Mouse (Mus musculus): ENCODE measurements around the gene Il17ra. TPM values are rescaled to one million over a fixed set of nuclear protein-coding genes. Genes with fewer than 3 reads are reported as not detected.

Il17ra gene
- polyA plus RNA-seq, 1 experiment: 7.3 TPM

DNA sequence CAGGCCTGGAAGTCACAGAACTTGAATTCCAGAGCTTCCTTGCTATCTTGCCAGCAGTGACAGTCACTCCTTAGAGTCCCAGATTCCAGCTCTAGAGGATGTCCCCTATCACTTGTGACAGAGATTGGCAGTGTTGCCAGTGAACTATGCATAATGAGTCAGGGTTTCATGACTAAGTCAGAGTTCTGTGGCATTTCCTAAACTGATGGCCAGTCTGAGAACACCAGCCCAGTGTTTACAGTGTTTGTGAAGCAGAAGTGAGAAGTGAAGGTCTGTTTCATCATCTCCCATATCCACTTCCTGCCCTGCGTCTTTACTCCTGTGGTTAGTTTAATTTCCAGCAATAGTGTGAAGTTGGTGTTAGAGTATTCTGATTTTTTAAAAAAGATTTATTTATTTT lies 7.6 kb downstream of the Il17ra start:
- DNase-seq (ENCODE audit: low spot score): no peak

GRCm38 (mm10) chr6:120471991-120472441 lies 9.0 kb downstream of the Il17ra start:
- no peak for DNase-seq (ENCODE audit: low spot score)

DNA sequence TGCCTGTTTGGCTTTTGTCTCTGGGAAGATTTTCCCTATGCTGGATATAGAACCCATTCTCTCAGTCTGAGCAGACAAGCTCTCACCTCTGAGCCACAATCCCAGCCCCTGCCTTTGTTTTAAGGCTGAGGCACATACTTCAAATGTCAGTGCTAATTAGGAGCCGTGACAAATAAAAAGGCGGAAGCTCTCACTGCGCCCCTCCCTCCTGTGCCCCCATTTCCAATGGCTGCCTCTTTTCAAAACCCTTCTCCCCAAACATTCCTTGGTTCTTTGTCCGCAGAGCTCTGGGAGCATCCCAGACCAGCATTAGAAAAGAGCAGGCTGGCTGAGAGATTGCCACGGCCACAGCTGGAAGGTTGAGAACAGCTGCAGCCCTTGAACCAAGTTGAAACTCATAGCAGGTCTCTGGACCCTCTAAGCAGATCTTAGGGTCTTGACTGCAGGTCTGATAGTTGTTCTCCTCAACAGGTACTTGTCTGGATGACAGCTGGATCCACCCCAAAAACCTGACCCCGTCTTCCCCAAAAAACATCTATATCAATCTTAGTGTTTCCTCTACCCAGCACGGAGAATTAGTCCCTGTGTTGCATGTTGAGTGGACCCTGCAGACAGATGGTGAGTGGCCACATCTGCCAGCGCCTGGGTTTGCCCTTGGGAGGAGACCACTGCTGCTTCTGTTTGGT lies 9.6 kb downstream of the Il17ra start:
- no peak for DNase-seq (ENCODE audit: low spot score)

DNA sequence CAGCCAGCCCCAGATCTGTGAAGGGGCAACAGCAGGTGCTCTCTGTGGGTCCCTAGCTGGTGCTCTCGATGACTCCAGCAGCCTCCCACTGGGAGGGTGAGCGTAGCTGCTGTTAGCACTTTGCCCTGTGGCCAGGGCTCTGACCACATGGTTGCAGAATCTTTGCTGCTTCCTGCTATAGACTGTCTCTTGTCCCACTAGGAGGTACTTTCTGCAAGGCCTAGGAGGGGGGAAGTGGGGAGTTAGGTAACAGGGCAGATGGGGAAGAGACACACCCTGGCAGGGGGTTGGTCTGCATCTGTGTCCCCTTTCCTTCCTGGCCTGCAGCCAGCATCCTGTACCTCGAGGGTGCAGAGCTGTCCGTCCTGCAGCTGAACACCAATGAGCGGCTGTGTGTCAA lies 10.4 kb downstream of the Il17ra start:
- DNase-seq (ENCODE audit: low spot score): no peak

DNA sequence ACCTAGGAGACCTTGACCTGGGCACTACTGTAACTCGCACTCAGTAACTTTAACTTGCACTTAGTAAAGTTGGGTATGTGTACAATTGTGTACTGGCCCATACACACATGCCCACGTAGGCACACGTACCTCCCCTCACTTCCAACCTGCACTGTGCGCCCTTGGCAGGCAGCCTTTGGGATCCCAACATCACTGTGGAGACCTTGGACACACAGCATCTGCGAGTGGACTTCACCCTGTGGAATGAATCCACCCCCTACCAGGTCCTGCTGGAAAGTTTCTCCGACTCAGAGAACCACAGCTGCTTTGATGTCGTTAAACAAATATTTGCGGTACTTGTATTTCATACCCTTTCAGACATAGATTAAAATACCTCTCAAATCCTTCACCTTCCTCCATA lies 12.2 kb downstream of the Il17ra start:
- DNase-seq (ENCODE audit: low spot score): no peak

DNA sequence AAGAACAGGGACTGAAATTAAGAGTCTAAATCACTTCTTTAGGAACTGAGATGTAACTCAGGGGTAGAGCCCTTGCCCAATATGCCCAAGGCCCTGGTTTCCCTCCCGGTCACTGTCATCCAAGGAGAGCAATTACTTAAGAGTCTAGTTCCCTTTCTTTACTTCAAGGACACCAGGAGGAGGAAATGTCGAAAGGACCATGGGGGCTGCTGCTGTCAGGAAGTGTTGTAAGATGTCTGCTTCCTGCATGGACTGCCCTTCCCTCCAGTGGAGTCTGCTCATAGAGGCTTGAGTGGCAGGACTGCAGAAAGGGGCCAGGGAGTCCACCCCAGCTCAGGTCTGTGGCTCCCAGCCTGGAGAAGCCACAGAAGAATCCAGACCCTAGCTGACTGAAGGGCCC lies 16.3 kb downstream of the Il17ra start:
- DNase-seq (ENCODE audit: low spot score): no peak

DNA sequence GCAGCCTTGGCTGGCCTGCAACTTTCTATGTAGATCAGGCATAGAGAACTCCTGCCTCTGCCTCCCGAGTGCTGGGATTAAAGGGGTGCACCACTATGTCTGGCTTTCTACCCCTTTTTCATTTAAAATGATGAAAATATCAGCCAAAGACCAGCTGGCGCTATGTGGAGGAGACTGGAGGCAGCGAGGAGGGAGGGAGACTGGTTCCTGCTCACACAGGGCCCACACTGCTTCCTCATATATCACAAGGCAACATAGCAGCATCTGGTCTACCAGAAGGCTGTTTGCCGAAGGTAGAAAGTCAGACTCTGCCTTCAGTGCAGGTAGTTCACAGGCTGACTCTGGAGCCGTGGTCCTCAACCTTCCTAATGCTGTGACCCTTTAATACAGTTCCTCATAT lies 17.3 kb downstream of the Il17ra start:
- DNase-seq (ENCODE audit: low spot score): no peak

- no peak for DNase-seq (ENCODE audit: low spot score)
These were observed 18.5 kb downstream of the Il17ra start for GRCm38 (mm10) chr6:120481538-120481937.

DNA sequence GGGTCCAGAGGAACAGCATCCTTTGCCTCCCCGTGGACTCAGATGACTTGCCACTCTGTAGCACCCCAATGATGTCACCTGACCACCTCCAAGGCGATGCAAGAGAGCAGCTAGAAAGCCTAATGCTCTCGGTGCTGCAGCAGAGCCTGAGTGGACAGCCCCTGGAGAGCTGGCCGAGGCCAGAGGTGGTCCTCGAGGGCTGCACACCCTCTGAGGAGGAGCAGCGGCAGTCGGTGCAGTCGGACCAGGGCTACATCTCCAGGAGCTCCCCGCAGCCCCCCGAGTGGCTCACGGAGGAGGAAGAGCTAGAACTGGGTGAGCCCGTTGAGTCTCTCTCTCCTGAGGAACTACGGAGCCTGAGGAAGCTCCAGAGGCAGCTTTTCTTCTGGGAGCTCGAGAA lies 19.0 kb downstream of the Il17ra start:
- DNase-seq (ENCODE audit: low spot score): no peak

GRCm38 (mm10) chr6:120482756-120483155 lies 19.7 kb downstream of the Il17ra start:
- no peak for DNase-seq (ENCODE audit: low spot score)

DNA sequence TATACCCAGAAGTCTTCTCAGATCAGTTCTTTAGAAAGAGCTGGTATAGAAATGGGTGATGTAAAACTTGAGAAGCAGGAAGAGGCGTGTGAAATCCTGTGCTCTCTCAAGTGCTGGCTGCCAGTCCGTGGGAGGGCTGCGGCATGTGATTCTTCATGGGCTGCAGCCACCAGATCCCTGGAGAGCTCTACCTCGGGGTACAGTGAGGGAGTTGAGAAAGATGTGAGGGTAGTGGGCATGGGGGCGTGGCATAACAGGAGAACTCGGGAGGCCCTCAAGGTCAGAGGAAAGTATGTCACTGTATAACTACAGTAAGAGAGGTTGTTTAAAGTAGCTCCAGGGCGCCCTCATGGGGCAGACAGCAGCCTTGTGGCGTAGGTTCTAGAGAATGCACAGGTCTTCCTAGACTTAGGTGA lies 20.2 kb downstream of the Il17ra start:
- DNase-seq (ENCODE audit: low spot score): no peak

DNA sequence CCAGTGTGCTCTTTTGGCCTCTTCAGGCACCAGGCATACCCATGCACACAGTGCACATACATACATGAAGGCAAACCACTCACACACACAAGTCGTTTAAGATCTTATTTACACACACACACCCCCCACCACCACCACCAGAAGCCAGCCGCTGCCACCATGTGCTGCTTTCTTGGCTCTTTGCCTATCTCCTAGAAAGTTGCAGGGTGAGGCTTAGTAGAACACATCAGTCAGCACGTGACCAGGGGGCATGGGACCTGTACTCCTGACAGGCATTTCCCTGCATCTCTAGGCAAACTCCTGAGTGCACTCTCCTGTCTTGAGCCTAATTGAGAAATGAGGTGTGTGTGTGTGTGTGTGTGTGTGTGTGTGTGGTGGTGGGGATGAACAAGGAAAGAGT lies 22.0 kb downstream of the Il17ra start:
- DNase-seq (ENCODE audit: low spot score): no peak

- no peak for DNase-seq (ENCODE audit: low spot score)
These were observed 23.0 kb downstream of the Il17ra start for GRCm38 (mm10) chr6:120486051-120486510.

DNA sequence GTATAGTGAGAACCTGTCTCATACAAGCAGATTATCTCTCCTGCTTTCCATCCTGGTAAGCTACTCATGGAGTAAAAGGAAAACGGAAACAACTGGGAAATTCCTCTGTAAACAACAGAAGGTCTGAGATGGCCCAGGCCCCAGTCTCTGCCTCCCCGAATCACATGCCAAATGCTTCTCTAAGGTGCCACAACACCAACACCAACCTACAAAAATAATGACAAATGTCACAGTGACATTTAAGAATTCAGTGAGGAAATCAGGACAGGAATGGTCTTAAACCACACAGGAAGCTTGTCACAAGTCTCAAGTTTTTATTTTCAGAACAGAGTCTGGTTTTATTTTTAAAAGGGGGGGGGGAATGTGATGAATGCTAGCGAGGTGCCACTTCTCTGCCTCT lies 25.6 kb downstream of the Il17ra start:
- DNase-seq (ENCODE audit: low spot score): no peak

- DNase-seq (ENCODE audit: low spot score): no peak
These were observed 26.4 kb downstream of the Il17ra start for GRCm38 (mm10) chr6:120489461-120489860.

- no peak for DNase-seq (ENCODE audit: low spot score)
These were observed 28.0 kb downstream of the Il17ra start for GRCm38 (mm10) chr6:120491064-120491463.

- DNase-seq (ENCODE audit: low spot score): no peak
These were observed 28.9 kb downstream of the Il17ra start for GRCm38 (mm10) chr6:120491862-120492498.

DNA sequence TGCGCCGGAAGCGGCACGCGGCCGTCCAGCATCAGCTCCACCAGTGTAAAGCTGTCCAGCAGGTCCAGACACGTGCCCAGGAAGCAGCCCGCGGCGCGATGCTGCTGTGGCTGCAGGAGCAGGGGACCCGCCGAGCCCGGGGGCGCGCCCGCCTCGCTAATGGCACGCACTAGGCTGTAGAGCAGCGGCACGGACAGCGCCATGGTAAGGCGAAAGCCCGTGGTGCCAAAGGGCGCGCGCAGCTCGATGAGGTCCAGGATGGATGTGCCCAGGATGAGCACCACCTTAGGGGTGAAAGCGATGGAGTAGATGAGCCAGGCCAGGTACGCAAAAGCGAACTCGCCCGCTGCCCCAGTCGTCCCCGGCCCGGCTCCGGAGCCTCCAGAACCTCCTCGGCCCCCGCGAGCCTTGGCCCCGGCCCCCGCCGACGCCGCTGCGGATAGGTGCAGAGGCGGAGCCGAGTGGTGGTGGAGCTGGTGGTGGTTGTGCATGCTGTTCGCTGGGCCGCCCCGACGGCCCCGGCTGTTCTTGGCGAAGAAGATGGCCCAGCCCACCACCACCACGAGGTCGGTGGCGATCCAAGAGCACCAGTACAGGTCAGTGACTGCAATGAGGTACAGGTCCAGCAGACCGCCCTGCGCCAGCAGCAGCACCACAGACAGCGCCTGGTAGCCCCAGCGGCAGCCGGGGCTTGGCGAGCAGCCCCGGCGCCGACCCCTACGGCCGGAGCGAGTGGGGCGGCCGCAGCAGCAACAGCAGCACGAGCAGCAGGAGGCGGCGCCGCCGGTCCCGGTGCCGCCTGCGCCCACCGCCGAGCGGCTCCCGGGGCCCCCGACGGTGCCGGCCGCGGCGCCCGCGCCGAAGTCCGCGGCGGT lies 29.7 kb downstream of the Il17ra start:
- peak; percentile 23 for DNase-seq (ENCODE audit: low spot score)

GRCm38 (mm10) chr6:120493374-120494181 lies 30.5 kb downstream of the Il17ra start, which contains the start of gene Tmem121b:
Gene Tmem121b (minus strand): TSS chr6:120493807.
- DNase-seq (ENCODE audit: low spot score): no peak

DNA sequence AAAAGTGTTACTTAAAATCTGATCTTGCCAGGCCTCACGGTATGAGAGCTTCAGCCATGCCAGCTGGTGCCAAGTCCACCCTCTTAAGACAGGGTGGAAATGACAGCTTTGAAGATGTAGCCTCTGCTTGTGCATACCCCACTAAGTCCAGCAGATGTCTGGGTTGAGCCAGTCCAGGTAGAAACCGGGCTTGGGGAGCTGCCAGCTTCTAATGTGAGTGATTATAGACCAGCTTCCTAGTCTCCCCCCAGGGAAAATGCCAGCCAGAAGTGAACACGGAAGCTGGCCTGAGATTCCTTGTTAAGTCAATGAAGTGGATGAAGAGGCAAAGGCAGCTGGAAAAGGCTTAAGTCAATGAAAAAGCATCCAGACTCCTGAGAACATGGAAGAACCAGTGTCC lies 33.5 kb downstream of the Il17ra start:
- no peak for DNase-seq (ENCODE audit: low spot score)

DNA sequence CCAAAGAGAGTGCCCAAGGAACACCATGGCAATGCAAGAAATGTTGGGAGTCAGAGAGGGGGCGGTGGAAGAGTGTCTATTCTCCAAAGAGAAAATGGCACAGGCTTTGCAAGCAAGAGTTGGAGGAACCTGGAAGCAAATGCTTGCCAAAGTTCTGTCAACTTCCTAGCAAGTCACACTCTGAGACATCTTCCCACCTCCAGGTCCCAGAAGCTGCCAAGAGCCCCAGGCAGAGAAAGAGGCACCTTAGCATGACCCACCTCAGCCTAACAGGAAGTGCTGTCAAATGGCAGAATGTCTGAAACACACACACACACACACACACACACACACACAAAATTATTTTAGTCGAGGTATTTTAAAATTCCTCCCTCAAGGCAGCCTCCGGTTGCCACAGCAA lies 41.0 kb downstream of the Il17ra start:
- no peak for DNase-seq (ENCODE audit: low spot score)

DNA sequence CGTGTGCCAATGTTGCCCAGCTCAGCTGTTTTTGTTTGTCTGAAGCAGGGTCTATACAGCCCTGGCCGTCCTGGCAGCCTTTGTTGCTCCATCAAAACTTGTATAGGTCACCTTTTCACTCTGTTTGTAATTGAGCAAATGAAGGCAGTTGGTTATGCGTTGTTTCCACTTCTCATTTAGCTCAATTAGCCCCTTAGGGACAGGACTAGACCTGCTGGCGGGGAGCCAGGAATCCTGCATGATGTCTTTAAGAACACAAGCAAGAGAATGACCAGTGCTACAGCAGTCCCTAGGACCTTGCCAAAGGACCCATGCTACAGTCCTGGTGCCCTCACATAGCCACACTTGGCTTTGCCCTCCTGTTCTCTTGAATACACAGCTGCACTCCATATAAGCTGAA lies 42.5 kb downstream of the Il17ra start:
- no peak for DNase-seq (ENCODE audit: low spot score)

All from urinary bladder, adult 2 months (tissue).